Mouse (Mus musculus): Measurements from ENCODE around the gene Nin. TPM values are rescaled to one million over a fixed set of nuclear protein-coding genes. Genes with fewer than 3 reads are reported as not detected.

Gene Nin
- polyA plus RNA-seq, 1 experiment from 2014 or later: 11.4 TPM

Other genes with a start within 250 kb of the Nin start
- 1.8 and 1.9 TPM in 2 replicates for gene Atl1, start 221.1 kb downstream of the Nin start, polyA plus RNA-seq (2015; fragmentation: Nextera tagmentation; extraction: Ambion mirVana)
- gene Map4k5, start 220.5 kb downstream of the Nin start, polyA plus RNA-seq (2015; fragmentation: Nextera tagmentation; extraction: Ambion mirVana): 11.9 and 15.3 TPM in 2 replicates
- 5.1 and 5.5 TPM in 2 replicates for gene Sav1, start 126.7 kb downstream of the Nin start, polyA plus RNA-seq (2015; fragmentation: Nextera tagmentation; extraction: Ambion mirVana)
- 0.19 TPM in 1 of 2 replicates, not detected in the other for gene Abhd12b, start 40.4 kb upstream of the Nin start, polyA plus RNA-seq (2015; fragmentation: Nextera tagmentation; extraction: Ambion mirVana)
- 14.4 and 16.1 TPM in 2 replicates for gene Pygl, start 117.8 kb upstream of the Nin start, polyA plus RNA-seq (2015; fragmentation: Nextera tagmentation; extraction: Ambion mirVana)
- 0.25 and 0.36 TPM in 2 replicates for gene Trim9, start 233.9 kb upstream of the Nin start, polyA plus RNA-seq (2015; fragmentation: Nextera tagmentation; extraction: Ambion mirVana)

All from thymus, postnatal 0 days (tissue).